Mouse (Mus musculus): Measurements from ENCODE around the gene Pbx1. TPM values are rescaled to one million over a fixed set of nuclear protein-coding genes. Genes with fewer than 3 reads are reported as not detected.

Pbx1 gene
- polyA plus RNA-seq, 1 experiment from 2014 or later: 114 TPM

- ATAC-seq (ENCODE audit: low FRiP score, low TSS enrichment) (no peak), DNase-seq (no peak)
- Histone ChIP-seq H3K9me3 (ENCODE audit: control insufficient read depth, low read length) (no peaks in the 10 kb centered on the region), H3K27me3 (ENCODE audit: control insufficient read depth, insufficient read depth, low read length) (no peaks in the 10 kb centered on the region), H3K9ac (replicated peaks; ENCODE audit: low read length) (no peak overlapping the region; the same call in 1 of the 2 replicates), H3K4me1 (ENCODE audit: control insufficient read depth, insufficient read depth, low read length) (peaks cover 27% of the 10 kb centered on the region), H3K4me2 (ENCODE audit: low read length) (no peak overlapping the region), H3K4me3 (replicated peaks; ENCODE audit: low read depth, low read length) (no peak overlapping the region), H3K27ac (replicated peaks; ENCODE audit: low read depth, low read length) (peak overlapping the region; percentile 84), H3K36me3 (ENCODE audit: control insufficient read depth, insufficient read depth, low read length) (0 out of 2 replicates have a peak, but pooled peaks cover 2% of the 10 kb centered on the region)
- WGBS: 63% methylated on average over 6 of the region's 6 CpGs
These were observed 131.6 kb downstream of the Pbx1 start for GRCm38 (mm10) chr1:168300505-168300904.

GRCm38 (mm10) chr1:168299928-168300365, 132.1 kb downstream of the Pbx1 start:
- Histone ChIP-seq H3K36me3 (ENCODE audit: control insufficient read depth, insufficient read depth, low read length) (no peaks in the 10 kb centered on the region), H3K9ac (replicated peaks; ENCODE audit: low read length) (no peak overlapping the region; the same call in 1 of the 2 replicates), H3K9me3 (ENCODE audit: control insufficient read depth, low read length) (no peaks in the 10 kb centered on the region), H3K27ac (replicated peaks; ENCODE audit: low read depth, low read length) (peak overlapping the region; percentile 84), H3K4me3 (replicated peaks; ENCODE audit: low read depth, low read length) (no peak overlapping the region), H3K4me1 (ENCODE audit: control insufficient read depth, insufficient read depth, low read length) (peaks cover 27% of the 10 kb centered on the region), H3K4me2 (ENCODE audit: low read length) (0 out of 2 replicates have a peak overlapping the region, but pooled peaks have one; percentile 0), H3K27me3 (ENCODE audit: control insufficient read depth, insufficient read depth, low read length) (no peaks in the 10 kb centered on the region)
- ATAC-seq (ENCODE audit: low FRiP score, low TSS enrichment): 0 out of 2 replicates have a peak, but pooled peaks have one; percentile 38
- peak; percentile 46 for DNase-seq
- WGBS: 40% methylated on average over 12 of the region's 12 CpGs

DNA sequence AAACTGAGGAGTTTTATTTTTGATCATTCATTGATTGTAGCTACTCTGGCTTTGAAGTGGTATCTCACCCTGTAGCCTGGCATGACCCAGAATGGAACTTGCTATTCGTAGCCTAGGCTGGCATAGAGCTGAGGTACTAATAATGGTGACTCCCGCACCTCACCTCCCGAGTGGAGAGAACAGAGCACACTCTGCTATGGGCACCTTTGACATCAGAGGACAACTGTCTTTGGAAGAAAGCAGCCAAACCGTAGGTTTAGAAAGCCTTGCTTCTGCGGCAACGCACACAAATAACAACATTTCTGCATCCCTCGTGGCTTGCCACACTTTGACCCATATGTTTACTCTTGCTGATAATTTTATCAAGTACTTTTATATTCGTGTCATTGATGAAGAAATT, 132.9 kb downstream of the Pbx1 start:
- Histone ChIP-seq H3K4me3 (replicated peaks; ENCODE audit: low read depth, low read length) (no peak overlapping the region), H3K4me2 (ENCODE audit: low read length) (no peak overlapping the region), H3K9ac (replicated peaks; ENCODE audit: low read length) (no peak overlapping the region), H3K27ac (replicated peaks; ENCODE audit: low read depth, low read length) (no peak overlapping the region), H3K27me3 (ENCODE audit: control insufficient read depth, insufficient read depth, low read length) (no peaks in the 10 kb centered on the region), H3K4me1 (ENCODE audit: control insufficient read depth, insufficient read depth, low read length) (peaks cover 27% of the 10 kb centered on the region), H3K36me3 (ENCODE audit: control insufficient read depth, insufficient read depth, low read length) (no peaks in the 10 kb centered on the region), H3K9me3 (ENCODE audit: control insufficient read depth, low read length) (no peaks in the 10 kb centered on the region)
- WGBS: 93% methylated on average over 8 of the region's 8 CpGs
- no peak for DNase-seq
- no peak for ATAC-seq (ENCODE audit: low FRiP score, low TSS enrichment)

DNA sequence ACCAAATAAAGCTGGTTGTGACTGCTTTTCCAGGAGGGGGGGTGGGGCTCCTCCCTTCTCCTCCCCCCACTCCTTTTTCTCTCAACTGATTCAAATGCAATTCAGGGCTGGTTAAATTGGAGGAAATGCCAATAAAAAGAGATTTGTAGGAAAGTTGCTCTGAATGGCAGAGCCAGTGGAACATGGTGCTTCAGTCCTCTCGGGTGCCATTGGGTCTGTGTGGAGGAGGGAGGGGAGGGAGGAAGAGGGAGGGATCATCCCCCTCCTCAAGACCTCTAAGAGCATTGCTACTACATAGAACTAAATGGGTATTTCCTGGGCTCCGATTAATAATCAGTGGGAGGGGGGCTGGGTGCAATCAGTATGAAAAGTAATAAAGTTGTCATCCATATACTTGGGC, 135.8 kb downstream of the Pbx1 start:
- no peak overlapping the region for H3K9ac ChIP-seq (replicated peaks; ENCODE audit: low read length)
- no peak overlapping the region for H3K4me3 ChIP-seq (replicated peaks; ENCODE audit: low read depth, low read length)
- DNase-seq (no peak), ATAC-seq (ENCODE audit: low FRiP score, low TSS enrichment) (no peak)
- no peaks in the 10 kb centered on the region for H3K27me3 ChIP-seq (ENCODE audit: control insufficient read depth, insufficient read depth, low read length)
- no peaks in the 10 kb centered on the region for H3K9me3 ChIP-seq (ENCODE audit: control insufficient read depth, low read length)
- WGBS: 47% methylated on average over 2 of the region's 2 CpGs
- H3K36me3 ChIP-seq (ENCODE audit: control insufficient read depth, insufficient read depth, low read length): no peaks in the 10 kb centered on the region
- H3K4me1 ChIP-seq (ENCODE audit: control insufficient read depth, insufficient read depth, low read length): peaks cover 40% of the 10 kb centered on the region
- H3K27ac ChIP-seq (replicated peaks; ENCODE audit: low read depth, low read length): peak overlapping the region; percentile 37; the same call in 1 of the 2 replicates
- H3K4me2 ChIP-seq (ENCODE audit: low read length): no peak overlapping the region

- 81% methylated on average over 4 of the region's 4 CpGs for WGBS
- Histone ChIP-seq H3K36me3 (ENCODE audit: control insufficient read depth, insufficient read depth, low read length) (no peaks in the 10 kb centered on the region), H3K4me1 (ENCODE audit: control insufficient read depth, insufficient read depth, low read length) (peaks cover 44% of the 10 kb centered on the region), H3K9me3 (ENCODE audit: control insufficient read depth, low read length) (no peaks in the 10 kb centered on the region), H3K4me2 (ENCODE audit: low read length) (no peak overlapping the region), H3K27ac (replicated peaks; ENCODE audit: low read depth, low read length) (no peak overlapping the region), H3K4me3 (replicated peaks; ENCODE audit: low read depth, low read length) (no peak overlapping the region), H3K27me3 (ENCODE audit: control insufficient read depth, insufficient read depth, low read length) (no peaks in the 10 kb centered on the region), H3K9ac (replicated peaks; ENCODE audit: low read length) (no peak overlapping the region)
- no peak for DNase-seq
- no peak for ATAC-seq (ENCODE audit: low FRiP score, low TSS enrichment)
These were observed 136.3 kb downstream of the Pbx1 start for GRCm38 (mm10) chr1:168295782-168296181.

GRCm38 (mm10) chr1:168293673-168294072, 138.4 kb downstream of the Pbx1 start:
- Histone ChIP-seq H3K4me1 (ENCODE audit: control insufficient read depth, insufficient read depth, low read length) (peaks cover 49% of the 10 kb centered on the region), H3K9me3 (ENCODE audit: control insufficient read depth, low read length) (no peaks in the 10 kb centered on the region), H3K4me3 (replicated peaks; ENCODE audit: low read depth, low read length) (no peak overlapping the region), H3K27ac (replicated peaks; ENCODE audit: low read depth, low read length) (no peak overlapping the region), H3K36me3 (ENCODE audit: control insufficient read depth, insufficient read depth, low read length) (no peaks in the 10 kb centered on the region), H3K27me3 (ENCODE audit: control insufficient read depth, insufficient read depth, low read length) (no peaks in the 10 kb centered on the region), H3K4me2 (ENCODE audit: low read length) (no peak overlapping the region), H3K9ac (replicated peaks; ENCODE audit: low read length) (no peak overlapping the region)
- no peak for DNase-seq
- 89% methylated on average over 1 of the region's 1 CpGs for WGBS
- ATAC-seq (ENCODE audit: low FRiP score, low TSS enrichment): no peak

DNA sequence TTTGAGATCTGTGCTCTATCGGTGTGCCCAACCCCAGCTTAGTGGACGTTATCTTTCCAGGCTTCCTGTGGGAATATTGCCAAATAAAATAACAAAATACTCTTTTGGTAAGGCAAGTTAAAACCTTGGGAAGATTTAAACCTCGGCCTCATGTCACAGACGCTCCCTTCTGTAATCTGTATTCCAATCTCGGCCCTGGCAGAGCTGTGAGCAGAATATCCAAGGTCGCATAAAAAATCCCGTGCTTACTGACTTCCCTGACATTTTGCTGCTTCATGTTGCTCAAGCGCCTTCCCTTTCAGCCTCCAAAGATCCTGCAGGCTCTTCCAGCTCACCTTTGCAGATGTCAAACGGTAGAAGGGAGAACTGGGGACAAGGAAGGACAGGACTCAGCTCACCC, 140.0 kb downstream of the Pbx1 start:
- peaks cover 64% of the 10 kb centered on the region for H3K4me1 ChIP-seq (ENCODE audit: control insufficient read depth, insufficient read depth, low read length)
- H3K9me3 ChIP-seq (ENCODE audit: control insufficient read depth, low read length): no peaks in the 10 kb centered on the region
- 49% methylated on average over 9 of the region's 9 CpGs for WGBS
- ATAC-seq (ENCODE audit: low FRiP score, low TSS enrichment) (no peak), DNase-seq (peak; percentile 37)
- peak overlapping the region; percentile 81 for H3K27ac ChIP-seq (replicated peaks; ENCODE audit: low read depth, low read length)
- H3K27me3 ChIP-seq (ENCODE audit: control insufficient read depth, insufficient read depth, low read length): no peaks in the 10 kb centered on the region
- H3K4me2 ChIP-seq (ENCODE audit: low read length): no peak overlapping the region
- no peaks in the 10 kb centered on the region for H3K36me3 ChIP-seq (ENCODE audit: control insufficient read depth, insufficient read depth, low read length)
- H3K4me3 ChIP-seq (replicated peaks; ENCODE audit: low read depth, low read length): no peak overlapping the region
- H3K9ac ChIP-seq (replicated peaks; ENCODE audit: low read length): 0 out of 2 replicates have a peak overlapping the region, but pooled peaks have one; percentile 2

GRCm38 (mm10) chr1:168291643-168292040, 140.4 kb downstream of the Pbx1 start:
- peak; percentile 57 for DNase-seq

DNA sequence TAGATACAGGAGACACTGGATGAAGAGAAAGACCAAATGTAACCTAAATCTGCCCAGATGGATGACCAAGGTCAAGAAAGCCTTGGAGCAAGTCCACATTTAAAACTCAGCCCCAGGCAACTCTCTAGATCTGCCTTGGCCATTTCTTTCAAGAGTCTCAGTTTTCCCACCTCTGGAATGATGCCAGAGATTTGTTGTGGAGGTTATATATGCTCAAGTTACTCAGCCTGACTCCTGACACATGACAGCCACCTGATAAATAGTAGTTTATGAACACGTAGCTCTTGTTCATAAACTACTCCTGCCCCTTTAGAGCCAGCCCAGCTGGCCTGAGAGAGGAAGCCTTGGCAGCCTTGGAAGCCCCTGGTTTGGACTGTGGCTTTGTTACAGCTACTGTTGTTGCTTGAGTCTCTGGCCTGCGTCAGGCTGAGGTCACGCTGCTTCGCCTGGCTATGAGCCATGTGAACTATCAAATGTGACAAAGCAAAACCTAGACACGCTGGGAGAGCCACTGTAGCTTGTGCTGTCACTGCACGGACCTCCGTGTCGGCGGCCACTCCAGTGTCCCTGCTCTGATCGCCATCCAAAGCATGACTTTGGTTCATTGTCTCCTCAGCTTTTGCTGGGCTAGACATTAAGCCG, 140.9 kb downstream of the Pbx1 start:
- Histone ChIP-seq H3K27ac (replicated peaks; ENCODE audit: low read depth, low read length) (peak overlapping the region; percentile 81), H3K27me3 (ENCODE audit: control insufficient read depth, insufficient read depth, low read length) (no peaks in the 10 kb centered on the region), H3K9ac (replicated peaks; ENCODE audit: low read length) (peak overlapping the region; percentile 7; the same call in 1 of the 2 replicates), H3K4me2 (ENCODE audit: low read length) (peak overlapping the region; percentile 22; the same call in 1 of the 2 replicates), H3K4me1 (ENCODE audit: control insufficient read depth, insufficient read depth, low read length) (peaks cover 69% of the 10 kb centered on the region), H3K9me3 (ENCODE audit: control insufficient read depth, low read length) (no peaks in the 10 kb centered on the region), H3K36me3 (ENCODE audit: control insufficient read depth, insufficient read depth, low read length) (no peaks in the 10 kb centered on the region), H3K4me3 (replicated peaks; ENCODE audit: low read depth, low read length) (no peak overlapping the region)
- 33% methylated on average over 11 of the region's 11 CpGs for WGBS
- DNase-seq: peak; percentile 62
- 0 out of 2 replicates have a peak, but pooled peaks have one; percentile 5 for ATAC-seq (ENCODE audit: low FRiP score, low TSS enrichment)

More at GRCm38 (mm10) chr1:168291643-168292040, 140.4 kb downstream of the Pbx1 start:
- no peak overlapping the region for H3K4me3 ChIP-seq (replicated peaks; ENCODE audit: low read depth, low read length)
- peak overlapping the region; percentile 81 for H3K27ac ChIP-seq (replicated peaks; ENCODE audit: low read depth, low read length)
- no peaks in the 10 kb centered on the region for H3K9me3 ChIP-seq (ENCODE audit: control insufficient read depth, low read length)
- peaks cover 69% of the 10 kb centered on the region for H3K4me1 ChIP-seq (ENCODE audit: control insufficient read depth, insufficient read depth, low read length)
- peak overlapping the region; percentile 22; the same call in 1 of the 2 replicates for H3K4me2 ChIP-seq (ENCODE audit: low read length)
- no peaks in the 10 kb centered on the region for H3K27me3 ChIP-seq (ENCODE audit: control insufficient read depth, insufficient read depth, low read length)
- WGBS: 17% methylated on average over 6 of the region's 6 CpGs
- H3K36me3 ChIP-seq (ENCODE audit: control insufficient read depth, insufficient read depth, low read length): no peaks in the 10 kb centered on the region
- peak overlapping the region; percentile 7; the same call in 1 of the 2 replicates for H3K9ac ChIP-seq (replicated peaks; ENCODE audit: low read length)
- no peak for ATAC-seq (ENCODE audit: low FRiP score, low TSS enrichment)

All from midbrain, embryonic 14.5 days (tissue).